Mouse (Mus musculus): ENCODE results near the gene Tssk3.

DNA sequence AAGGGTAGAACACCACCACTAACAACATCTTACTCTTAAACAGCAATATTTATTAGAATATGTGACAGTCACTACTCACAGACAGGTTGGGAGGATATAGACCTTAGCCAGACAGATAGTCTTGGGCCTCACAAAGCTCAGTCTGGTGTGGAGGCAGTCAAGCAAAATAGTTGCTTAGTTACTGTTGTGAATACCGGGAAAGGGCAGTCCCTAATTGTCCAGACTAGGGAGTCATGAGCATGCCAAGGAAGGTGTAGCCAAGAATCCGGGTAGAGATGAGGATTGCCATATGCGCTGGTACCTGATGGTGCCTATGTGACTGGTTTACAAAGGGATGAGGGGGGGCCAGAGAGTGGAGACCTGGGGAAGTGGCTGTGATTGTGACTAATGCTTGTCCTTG, 28.7 kb downstream of the Tssk3 start:
- TF ChIP-seq CTCF (IDR thresholded peaks at IDR 0.05; ENCODE audit: low read depth, low read length) (no peak), TAL1 (conservative IDR thresholded peaks at IDR 0.05; ENCODE audit: low read depth, low read length) (no peak)
